Mouse (Mus musculus): ENCODE measurements around the gene Sult1b1. TPM values are rescaled to one million over a fixed set of nuclear protein-coding genes. Genes with fewer than 3 reads are reported as not detected.

Gene Sult1b1
- total and polyA plus RNA-seq, 3 experiments, result not detected

GRCm38 (mm10) chr5:87568845-87569244, 30.9 kb upstream of the Sult1b1 start, which contains the start of gene Sult1d1:
Sult1d1 (minus strand) TSS chr5:87569027.
- no peak for DNase-seq (ENCODE audit: low read depth, low spot score)
- no peak within 1 kb of the TSS for H3K27ac ChIP-seq (ENCODE audit: control insufficient read depth, low read depth, low read length)
- TF ChIP-seq POLR2AphosphoS2 (IDR thresholded peaks at IDR 0.05; ENCODE audit: low read length) (no peak), RAD21 (IDR thresholded peaks at IDR 0.05; ENCODE audit: low read depth, low read length) (no peak), ZNF384 (IDR thresholded peaks at IDR 0.05; ENCODE audit: low read depth, low read length) (no peak), MXI1 (IDR thresholded peaks at IDR 0.05; ENCODE audit: low read depth, low read length) (no peak), EP300 (IDR thresholded peaks at IDR 0.05; ENCODE audit: low read depth in 1 of 2, low read length in 2 of 2) (no peak), MEF2A (IDR thresholded peaks at IDR 0.05; ENCODE audit: extremely low read depth, insufficient replicate concordance, low read depth, low read length, poor library complexity, severe bottlenecking) (no peak), MAFK (IDR thresholded peaks at IDR 0.05; ENCODE audit: borderline replicate concordance, low read depth, low read length) (no peak), MYB (IDR thresholded peaks at IDR 0.05; ENCODE audit: low read depth, low read length) (no peak), JUND (IDR thresholded peaks at IDR 0.05; ENCODE audit: low read depth, low read length) (no peak), MAX (IDR thresholded peaks at IDR 0.05; ENCODE audit: low read length) (no peak), NELFE (IDR thresholded peaks at IDR 0.05; ENCODE audit: low read depth, low read length) (no peak), MYC (IDR thresholded peaks at IDR 0.05; ENCODE audit: low read depth, low read length) (no peak), SIN3A (IDR thresholded peaks at IDR 0.05; ENCODE audit: low read length) (no peak), HCFC1 (IDR thresholded peaks at IDR 0.05; ENCODE audit: low read depth, low read length) (no peak), POLR2AphosphoS5 (IDR thresholded peaks at IDR 0.05; ENCODE audit: borderline replicate concordance, low read depth, low read length) (no peak), TAL1 (IDR thresholded peaks at IDR 0.05; ENCODE audit: low read length) (no peak), SMC3 (IDR thresholded peaks at IDR 0.05; ENCODE audit: low read depth, low read length) (no peak)
- H3K27me3 ChIP-seq (ENCODE audit: control insufficient read depth in 1 of 2, insufficient read depth in 2 of 2, low read length in 2 of 2), result no peaks in the 10 kb centered on the region
- no peak within 1 kb of the TSS for H3K9ac ChIP-seq (ENCODE audit: control insufficient read depth, low read depth, low read length, poor library complexity, severe bottlenecking)
- no peaks in the 10 kb centered on the region for H3K36me3 ChIP-seq (ENCODE audit: control insufficient read depth in 1 of 2, insufficient read depth in 2 of 2, low read length in 2 of 2)
- no peak within 1 kb of the TSS for H3K4me3 ChIP-seq (ENCODE audit: control insufficient read depth in 1 of 2, insufficient read depth in 1 of 2, low read depth in 2 of 2, low read length in 2 of 2)
- no peaks in the 10 kb centered on the region for H3K9me3 ChIP-seq (replicated peaks; ENCODE audit: insufficient read depth, low read length)
- H3K4me1 ChIP-seq (ENCODE audit: control insufficient read depth in 1 of 2, insufficient read depth in 2 of 2, low read length in 2 of 2), result no peaks in the 10 kb centered on the region
- H3K79me2 ChIP-seq (ENCODE audit: control insufficient read depth, insufficient read depth, low read length, poor library complexity), result no peaks in the 10 kb centered on the region

GRCm38 (mm10) chr5:87567306-87567705, 29.3 kb upstream of the Sult1b1 start:
- Histone ChIP-seq H3K9me3 (replicated peaks; ENCODE audit: insufficient read depth, low read length) (no peaks in the 10 kb centered on the region), H3K27me3 (ENCODE audit: control insufficient read depth in 1 of 2, insufficient read depth in 2 of 2, low read length in 2 of 2) (no peaks in the 10 kb centered on the region), H3K27ac (ENCODE audit: control insufficient read depth, low read depth, low read length) (no peak overlapping the region), H3K9ac (ENCODE audit: control insufficient read depth, low read depth, low read length, poor library complexity, severe bottlenecking) (no peak overlapping the region), H3K4me1 (ENCODE audit: control insufficient read depth in 1 of 2, insufficient read depth in 2 of 2, low read length in 2 of 2) (no peaks in the 10 kb centered on the region), H3K79me2 (ENCODE audit: control insufficient read depth, insufficient read depth, low read length, poor library complexity) (no peaks in the 10 kb centered on the region), H3K4me3 (ENCODE audit: control insufficient read depth in 1 of 2, insufficient read depth in 1 of 2, low read depth in 2 of 2, low read length in 2 of 2) (no peak overlapping the region), H3K36me3 (ENCODE audit: control insufficient read depth in 1 of 2, insufficient read depth in 2 of 2, low read length in 2 of 2) (no peaks in the 10 kb centered on the region)
- no peak for DNase-seq (ENCODE audit: low read depth, low spot score)
- TF ChIP-seq NELFE (IDR thresholded peaks at IDR 0.05; ENCODE audit: low read depth, low read length) (no peak), MYB (IDR thresholded peaks at IDR 0.05; ENCODE audit: low read depth, low read length) (no peak), HCFC1 (IDR thresholded peaks at IDR 0.05; ENCODE audit: low read depth, low read length) (no peak), RAD21 (IDR thresholded peaks at IDR 0.05; ENCODE audit: low read depth, low read length) (no peak), POLR2AphosphoS5 (IDR thresholded peaks at IDR 0.05; ENCODE audit: borderline replicate concordance, low read depth, low read length) (no peak)

All from MEL (cell line).